Mouse (Mus musculus) embryonic fibroblast, embryonic 13.5 days (primary cell): ENCODE data around the gene Gm49394. TPM values are rescaled to one million over a fixed set of nuclear protein-coding genes. Genes with fewer than 3 reads are reported as not detected.

Source experiments
- H3K27ac ChIP-seq: 2 replicates; pipeline ENCODE4 v1.5.1; 2012; ENCODE audit warnings: low read length, control low read depth, inconsistent platforms; ENCODE audit not compliant: insufficient read depth
- H3K4me1 ChIP-seq: 2 replicates; pipeline ENCODE4 v1.6.1; 2011; ENCODE audit warnings: low read length; ENCODE audit not compliant: control insufficient read depth, insufficient read depth
- H3K4me3 ChIP-seq: 2 replicates; pipeline ENCODE4 v1.5.1; 2011; ENCODE audit warnings: mild to moderate bottlenecking, control low read depth, low read length; ENCODE audit not compliant: insufficient read depth
- CTCF ChIP-seq: IDR thresholded peaks from 2 replicates; pipeline ENCODE4 v1.5.1; 2011; ENCODE audit warnings: mild to moderate bottlenecking, control low read depth, low read length, moderate library complexity, borderline replicate concordance; ENCODE audit not compliant: insufficient read depth
- POLR2A ChIP-seq: IDR thresholded peaks from 2 replicates; pipeline ENCODE4 v1.6.1; 2011; ENCODE audit warnings: low read depth, mild to moderate bottlenecking, control low read depth, low read length, moderate library complexity
- polyA plus RNA-seq: library from polyadenylated mRNA; stranded (reverse); fragments of >200 nt; gene quantifications from 2 replicates; pipeline ENCODE4 v1.2.4, GENCODE M21; 2011; ENCODE audit warnings: low read depth; ENCODE audit not compliant: missing spikeins, insufficient read length

Gm49394 gene
- polyA plus RNA-seq, 1 experiment: 0.93 TPM

- no peak for TF ChIP-seq POLR2A
- TF ChIP-seq CTCF: no peak
- no peak overlapping the region for H3K27ac ChIP-seq
- no peak overlapping the region for H3K4me3 ChIP-seq
Observed at GRCm38 (mm10) chr7:142667521-142667920, 2.2 kb downstream of the Gm49394 start.

GRCm38 (mm10) chr7:142666659-142667058, 3.1 kb downstream of the Gm49394 start, which contains the start of gene Igf2:
Gene Igf2, minus strand, starts transcription at chr7:142666816.
- Histone ChIP-seq H3K27ac (no peak within 1 kb of the TSS), H3K4me1 (no peaks in the 10 kb centered on the region), H3K4me3 (0 out of 2 replicates have a peak within 1 kb of the TSS, but pooled peaks have one; percentile 6)
- TF ChIP-seq CTCF (no peak), POLR2A (no peak)

More at GRCm38 (mm10) chr7:142667521-142667920, 2.2 kb downstream of the Gm49394 start:
- H3K4me1 ChIP-seq: no peaks in the 10 kb centered on the region

GRCm38 (mm10) chr7:142666109-142666508, 3.6 kb downstream of the Gm49394 start:
- no peak overlapping the region for H3K27ac ChIP-seq
- TF ChIP-seq POLR2A: no peak
- TF ChIP-seq CTCF: no peak
- no peaks in the 10 kb centered on the region for H3K4me1 ChIP-seq
- H3K4me3 ChIP-seq: no peak overlapping the region

- TF ChIP-seq POLR2A (no peak), CTCF (no peak)
- H3K4me3 ChIP-seq: no peak overlapping the region
- no peaks in the 10 kb centered on the region for H3K4me1 ChIP-seq
- H3K27ac ChIP-seq: no peak overlapping the region
Observed at GRCm38 (mm10) chr7:142665364-142665763, 4.4 kb downstream of the Gm49394 start.

GRCm38 (mm10) chr7:142664465-142665029, 5.2 kb downstream of the Gm49394 start:
- no peak overlapping the region for H3K4me3 ChIP-seq
- no peaks in the 10 kb centered on the region for H3K4me1 ChIP-seq
- no peak for TF ChIP-seq CTCF
- no peak for TF ChIP-seq POLR2A
- H3K27ac ChIP-seq: no peak overlapping the region; the same call in 1 of the 2 replicates

DNA sequence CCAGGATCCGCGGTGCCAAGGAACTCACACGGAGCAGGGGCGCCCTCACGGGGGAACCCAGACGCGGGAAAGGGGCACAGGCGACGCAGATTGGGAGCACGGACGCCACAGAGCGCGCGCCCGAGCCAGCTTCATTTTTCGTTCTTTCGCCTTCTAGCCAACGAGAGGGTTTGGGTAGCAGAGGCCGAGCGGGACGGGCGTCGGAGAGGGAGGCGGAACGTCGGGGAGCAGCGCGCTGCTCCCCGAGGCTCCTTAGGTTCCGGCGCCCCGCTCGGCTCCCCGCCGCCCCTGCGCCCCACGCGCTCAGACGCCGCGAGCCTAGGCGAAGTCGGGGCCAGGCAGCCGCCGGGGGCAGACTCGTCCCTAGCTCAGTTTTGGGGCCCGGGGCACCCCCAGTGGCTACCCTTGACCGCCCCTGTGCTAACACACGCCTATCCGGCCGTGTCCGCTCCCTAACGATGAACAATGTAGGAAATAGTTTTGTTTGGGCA, 5.8 kb downstream of the Gm49394 start:
- no peak overlapping the region; the same call in 1 of the 2 replicates for H3K27ac ChIP-seq
- TF ChIP-seq CTCF: no peak
- no peak for TF ChIP-seq POLR2A
- no peaks in the 10 kb centered on the region for H3K4me1 ChIP-seq

GRCm38 (mm10) chr7:142663151-142663550, 6.6 kb downstream of the Gm49394 start:
- no peak for TF ChIP-seq CTCF
- TF ChIP-seq POLR2A: no peak
- H3K4me1 ChIP-seq: no peaks in the 10 kb centered on the region
- H3K27ac ChIP-seq: no peak overlapping the region
- H3K4me3 ChIP-seq: no peak overlapping the region

More for the DNA sequence above, 5.8 kb downstream of the Gm49394 start:
- H3K4me3 ChIP-seq: peak overlapping the region; percentile 39

DNA sequence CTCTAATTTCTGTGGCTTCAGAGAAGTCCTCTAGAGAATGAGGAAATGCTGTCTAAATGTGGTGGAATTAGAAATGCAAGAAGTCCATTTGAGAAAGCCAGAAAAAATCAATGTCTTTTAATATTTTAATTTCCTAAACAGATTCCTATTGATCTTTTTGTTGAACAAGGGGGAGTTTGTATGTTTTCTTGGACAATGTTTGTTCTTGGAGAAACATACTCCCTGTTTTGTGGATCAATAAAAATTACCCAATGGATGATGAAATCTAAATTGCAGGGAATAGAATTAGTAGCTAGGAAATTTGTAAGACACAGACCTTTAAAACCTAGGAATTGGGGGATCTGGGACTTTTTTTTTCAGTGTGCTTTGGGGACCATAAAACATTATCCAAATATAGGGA, 7.9 kb downstream of the Gm49394 start:
- Histone ChIP-seq H3K27ac (no peak overlapping the region), H3K4me3 (0 out of 2 replicates have a peak overlapping the region, but pooled peaks have one; percentile 48), H3K4me1 (no peaks in the 10 kb centered on the region)
- TF ChIP-seq POLR2A (no peak), CTCF (no peak)

DNA sequence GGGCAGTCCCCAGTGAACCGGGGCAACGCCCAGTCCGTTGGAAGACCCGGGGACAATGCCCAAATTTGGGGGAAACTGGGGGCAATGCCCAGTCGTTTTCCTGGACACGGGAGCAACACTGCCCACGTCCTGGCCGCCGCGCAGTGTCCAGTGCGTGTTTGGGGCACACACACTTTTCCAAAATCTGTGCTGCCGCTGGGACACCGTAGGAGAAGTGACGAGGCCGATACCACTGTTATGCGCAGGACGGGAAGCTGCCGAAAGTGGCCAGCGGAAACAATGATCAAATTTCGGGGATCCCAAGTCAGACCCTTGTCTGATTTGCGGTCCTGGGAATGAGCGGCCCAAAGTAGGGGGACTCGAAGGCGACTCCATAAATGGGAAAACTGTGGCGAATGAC, 8.7 kb downstream of the Gm49394 start:
- Histone ChIP-seq H3K27ac (peak overlapping the region; percentile 44; the same call in 1 of the 2 replicates), H3K4me3 (peak overlapping the region; percentile 48), H3K4me1 (no peaks in the 10 kb centered on the region)
- TF ChIP-seq CTCF (no peak), POLR2A (peak; percentile 38; the same call in 1 of the 2 replicates)

- Histone ChIP-seq H3K27ac (peak overlapping the region; percentile 44), H3K4me1 (no peaks in the 10 kb centered on the region), H3K4me3 (peak overlapping the region; percentile 48)
- TF ChIP-seq CTCF: no peak
- no peak for TF ChIP-seq POLR2A
Observed at GRCm38 (mm10) chr7:142660651-142660945, 9.1 kb downstream of the Gm49394 start.
